Mouse (Mus musculus) ovary, adult 10 weeks (tissue): ENCODE measurements around the gene Olfr1302. TPM values are rescaled to one million over a fixed set of nuclear protein-coding genes. Genes with fewer than 3 reads are reported as not detected.

ENCODE experiments used
- polyA plus RNA-seq: library from polyadenylated mRNA; stranded (reverse); fragments of 350-450 nt; fragmentation: Illumina TruSeq; extraction: RNeasy Lipid Tissue Mini Kit (QIAGEN cat#74804); gene quantifications from one replicate; pipeline ENCODE4 v1.2.3, GENCODE M21; 2014

The Olfr1302 gene
- not detected for polyA plus RNA-seq

GRCm38 (mm10) chr2:111777129-111777528, at the start of gene Olfr1302:
Gene Olfr1302 (plus strand): TSS chr2:111777429.

GRCm38 (mm10) chr2:111750706-111751105, 26.5 kb upstream of the Olfr1302 start, which contains the start of gene Olfr1301:
Gene Olfr1301 (plus strand): TSS chr2:111751006.

GRCm38 (mm10) chr2:111820240-111820639, 43.0 kb downstream of the Olfr1302 start, which contains the start of gene Olfr1303:
Gene Olfr1303 (minus strand): TSS chr2:111820340.

Other genes with a start within 250 kb of the Olfr1302 start
- gene Olfr1294, start 237.1 kb upstream of the Olfr1302 start, polyA plus RNA-seq: not detected
- not detected for gene Olfr1295, start 207.7 kb upstream of the Olfr1302 start, polyA plus RNA-seq
- gene Olfr1297, start 150.9 kb upstream of the Olfr1302 start, polyA plus RNA-seq: not detected
- gene Olfr1298, start 128.2 kb upstream of the Olfr1302 start, polyA plus RNA-seq: not detected
- not detected for gene Olfr1299, start 116.0 kb upstream of the Olfr1302 start, polyA plus RNA-seq
- not detected for gene Olfr1301, start 26.4 kb upstream of the Olfr1302 start, polyA plus RNA-seq
- not detected for gene Olfr1303, start 42.9 kb downstream of the Olfr1302 start, polyA plus RNA-seq
- gene Olfr1305, start 99.7 kb downstream of the Olfr1302 start, polyA plus RNA-seq: not detected
- gene Olfr1306, start 138.8 kb downstream of the Olfr1302 start, polyA plus RNA-seq: not detected
- gene Olfr1307, start 172.0 kb downstream of the Olfr1302 start, polyA plus RNA-seq: not detected
- not detected for gene Olfr1308, start 187.5 kb downstream of the Olfr1302 start, polyA plus RNA-seq
- gene Olfr1309, start 212.9 kb downstream of the Olfr1302 start, polyA plus RNA-seq: not detected
- gene Olfr1310, start 235.3 kb downstream of the Olfr1302 start, polyA plus RNA-seq: not detected
- not detected for gene Olfr1311, start 247.0 kb downstream of the Olfr1302 start, polyA plus RNA-seq